1 mouse cellular context compared by ENCODE assay signal in genomic region chr17:56016793-56017785, GRCm38 (mm10).
TF ChIP-seq lines count a peak whose summit lies in the region.

No protein-coding gene starts in this region.

TF ChIP-seq in CH12.LX, 34 proteins besides CTCF, POLR2A, EP300 and RAD21:
- TF ChIP-seq ZMIZ1 (IDR thresholded peaks at IDR 0.05; ENCODE audit: low read depth, low read length) (peak; percentile 14; the same call in 1 of the 2 replicates), TBP (conservative IDR thresholded peaks at IDR 0.05; ENCODE audit: low read depth, low read length) (no peak)
